Mouse (Mus musculus): ENCODE results near the gene Rbm8a. TPM values are rescaled to one million over a fixed set of nuclear protein-coding genes. Genes with fewer than 3 reads are reported as not detected.
"Not testable (repeated sequence)": the region's sequence is repeated elsewhere in the genome, so short reads cannot be mapped to it uniquely, and the experiment has no call there.

Gene Rbm8a
- total RNA-seq, 1 experiment from 2014 or later: 82.9 TPM

DNA sequence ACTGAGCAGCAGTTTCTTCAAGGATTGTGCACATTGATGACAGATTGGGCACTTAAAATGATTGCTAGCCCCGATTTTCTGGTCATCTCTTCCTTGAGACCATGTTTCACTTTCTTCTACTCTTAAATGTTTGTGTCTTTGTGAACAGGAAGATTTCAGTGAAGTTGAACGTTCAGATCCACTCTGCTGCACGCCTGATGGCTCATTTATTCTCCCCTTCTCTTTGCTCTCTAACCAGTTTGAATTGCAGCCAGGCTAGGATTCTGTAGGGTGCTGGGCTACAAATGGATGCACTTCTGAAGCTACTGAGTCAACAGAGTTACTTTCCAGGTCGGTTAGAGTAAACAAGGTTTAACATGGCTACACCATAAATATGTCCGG is 27.0 kb upstream of the Rbm8a start:
- ATAC-seq (replicated peaks; ENCODE audit: low read depth, poor library complexity, severe bottlenecking): no peak

DNA sequence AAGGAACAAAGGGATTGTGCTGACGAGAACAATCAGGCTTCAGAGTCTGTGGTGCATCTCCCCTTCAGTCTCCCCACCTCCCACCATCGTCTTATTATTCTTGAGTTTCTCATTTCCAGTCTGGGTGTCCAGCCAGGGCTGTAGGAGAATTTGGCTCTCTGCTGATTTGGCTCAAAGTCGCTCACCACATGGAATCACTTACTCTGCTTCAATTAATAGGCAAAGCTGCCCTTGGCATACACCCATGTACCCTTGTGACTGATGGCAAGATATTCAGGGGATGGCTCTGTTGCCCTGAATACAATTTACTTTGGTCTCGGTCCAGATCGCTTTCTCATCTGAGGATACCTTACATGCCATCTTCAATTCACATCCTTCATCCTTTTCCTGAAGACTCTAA is 26.4 kb upstream of the Rbm8a start:
- no peak for ATAC-seq (replicated peaks; ENCODE audit: low read depth, poor library complexity, severe bottlenecking)

DNA sequence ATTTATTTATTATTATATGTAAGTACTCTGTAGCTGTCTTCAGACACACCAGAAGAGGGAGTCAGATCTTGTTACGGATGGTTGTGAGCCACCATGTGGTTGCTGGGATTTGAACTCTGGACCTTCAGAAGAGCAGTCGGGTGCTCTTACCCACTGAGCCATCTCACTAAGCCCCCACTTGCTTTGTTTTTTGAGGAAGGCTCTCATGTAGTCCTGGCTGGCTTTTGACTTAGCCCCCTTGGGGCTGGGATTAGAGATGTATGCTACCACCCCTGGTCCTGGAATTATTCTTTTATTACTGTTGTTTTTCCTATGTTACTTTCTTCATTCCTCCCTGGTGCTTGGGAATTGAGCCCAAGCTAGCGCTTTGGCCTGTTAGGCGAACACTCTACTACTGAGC is 23.7 kb upstream of the Rbm8a start:
- not testable (repeated sequence) for ATAC-seq (replicated peaks; ENCODE audit: low read depth, poor library complexity, severe bottlenecking)

DNA sequence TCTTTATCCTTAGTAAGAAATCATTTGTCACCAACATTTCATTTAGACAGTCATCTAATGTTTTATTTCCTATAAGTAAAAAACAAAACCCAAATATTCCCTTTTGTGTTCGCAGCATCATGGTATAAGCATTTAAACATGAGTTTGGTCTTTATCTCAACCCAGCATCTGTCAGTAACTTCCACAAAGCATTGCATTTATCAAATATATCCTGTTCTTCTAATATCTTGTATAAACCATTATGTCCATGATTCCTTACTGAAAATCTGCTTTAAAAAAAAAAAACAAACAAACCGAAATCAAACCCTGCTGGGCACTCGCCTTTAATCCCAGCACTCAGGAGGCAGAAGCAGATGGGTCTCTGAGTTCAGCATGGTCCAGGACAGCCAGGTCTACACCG is 23.1 kb upstream of the Rbm8a start:
- ATAC-seq (replicated peaks; ENCODE audit: low read depth, poor library complexity, severe bottlenecking): no peak

DNA sequence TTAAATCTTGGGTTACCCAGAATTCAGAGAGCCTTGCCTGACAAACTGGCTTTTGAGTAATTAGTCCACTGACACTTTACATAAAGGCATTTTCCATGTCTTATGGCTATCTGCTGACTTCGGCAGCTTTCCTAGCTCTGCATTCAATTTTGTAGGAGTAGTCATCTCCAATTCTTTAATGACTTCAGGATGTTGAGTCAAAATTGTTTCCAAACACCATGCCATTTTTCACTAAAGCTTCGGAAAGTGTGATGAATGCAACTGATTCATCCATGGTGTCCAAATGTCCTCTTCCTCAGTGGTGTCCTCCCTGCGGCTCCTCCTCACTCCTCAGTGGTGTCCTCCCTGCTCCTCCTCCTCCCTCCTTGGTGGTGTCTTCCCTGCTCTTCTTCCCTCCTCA is 11.8 kb upstream of the Rbm8a start:
- no peak for ATAC-seq (replicated peaks; ENCODE audit: low read depth, poor library complexity, severe bottlenecking)

DNA sequence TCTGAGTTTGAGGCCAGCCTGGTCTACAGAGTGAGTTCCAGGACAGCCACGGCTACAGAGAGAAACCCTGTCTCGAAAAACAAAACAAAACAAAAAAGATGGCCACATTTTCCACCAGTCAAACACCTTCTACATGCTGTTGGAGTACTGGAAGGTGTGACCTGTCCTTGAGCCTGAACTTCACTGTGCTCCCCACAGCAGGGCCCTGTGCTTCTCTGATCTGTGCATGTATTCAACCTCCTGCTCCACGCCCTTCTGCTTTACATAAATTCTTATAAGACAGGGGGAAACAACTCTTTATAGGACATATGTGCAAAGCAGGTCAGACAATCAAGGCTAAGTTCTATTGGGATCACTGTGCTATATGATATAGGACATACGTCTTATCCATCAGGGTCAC is 6.5 kb upstream of the Rbm8a start:
- no peak for ATAC-seq (replicated peaks; ENCODE audit: low read depth, poor library complexity, severe bottlenecking)

DNA sequence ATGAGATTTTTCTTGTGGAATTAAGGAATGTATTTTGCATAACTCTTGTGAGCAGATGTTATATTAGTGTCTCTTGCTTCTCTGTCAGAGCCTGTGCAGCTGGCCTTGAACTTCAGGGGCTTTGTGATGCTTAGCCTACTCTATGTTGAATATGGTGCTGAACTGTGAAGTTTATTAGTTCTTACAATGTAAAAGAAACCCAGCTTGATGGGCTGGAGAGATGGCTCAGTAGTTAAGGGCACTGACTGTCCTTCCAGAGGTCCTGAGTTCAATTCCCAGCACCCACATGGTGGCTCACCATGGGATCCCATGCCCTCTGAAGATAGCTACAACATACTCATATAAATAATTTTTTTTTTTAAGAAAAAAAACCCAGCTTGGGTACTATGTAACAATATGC is 2.3 kb downstream of the Rbm8a start:
- ATAC-seq (replicated peaks; ENCODE audit: low read depth, poor library complexity, severe bottlenecking): no peak

DNA sequence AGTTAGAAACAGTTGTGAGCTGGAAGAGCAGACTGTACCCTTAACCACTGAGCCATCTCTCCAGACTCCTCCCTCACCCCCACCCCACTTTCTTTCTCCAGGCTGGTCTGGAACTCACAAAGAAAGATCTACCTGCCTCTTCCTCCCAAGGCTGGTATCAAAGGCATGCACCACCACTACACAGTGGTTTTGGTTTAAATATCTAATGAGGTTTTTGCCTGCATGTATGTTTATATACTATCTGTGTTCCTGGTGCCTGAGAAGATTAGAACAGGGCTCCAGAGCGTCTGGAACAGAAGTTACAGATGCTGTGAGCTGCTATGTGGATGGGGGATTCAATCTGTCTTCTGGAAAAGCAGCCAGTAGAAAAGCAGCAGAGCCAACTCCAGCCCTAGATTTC is 4.3 kb downstream of the Rbm8a start:
- ATAC-seq (replicated peaks; ENCODE audit: low read depth, poor library complexity, severe bottlenecking): no peak

DNA sequence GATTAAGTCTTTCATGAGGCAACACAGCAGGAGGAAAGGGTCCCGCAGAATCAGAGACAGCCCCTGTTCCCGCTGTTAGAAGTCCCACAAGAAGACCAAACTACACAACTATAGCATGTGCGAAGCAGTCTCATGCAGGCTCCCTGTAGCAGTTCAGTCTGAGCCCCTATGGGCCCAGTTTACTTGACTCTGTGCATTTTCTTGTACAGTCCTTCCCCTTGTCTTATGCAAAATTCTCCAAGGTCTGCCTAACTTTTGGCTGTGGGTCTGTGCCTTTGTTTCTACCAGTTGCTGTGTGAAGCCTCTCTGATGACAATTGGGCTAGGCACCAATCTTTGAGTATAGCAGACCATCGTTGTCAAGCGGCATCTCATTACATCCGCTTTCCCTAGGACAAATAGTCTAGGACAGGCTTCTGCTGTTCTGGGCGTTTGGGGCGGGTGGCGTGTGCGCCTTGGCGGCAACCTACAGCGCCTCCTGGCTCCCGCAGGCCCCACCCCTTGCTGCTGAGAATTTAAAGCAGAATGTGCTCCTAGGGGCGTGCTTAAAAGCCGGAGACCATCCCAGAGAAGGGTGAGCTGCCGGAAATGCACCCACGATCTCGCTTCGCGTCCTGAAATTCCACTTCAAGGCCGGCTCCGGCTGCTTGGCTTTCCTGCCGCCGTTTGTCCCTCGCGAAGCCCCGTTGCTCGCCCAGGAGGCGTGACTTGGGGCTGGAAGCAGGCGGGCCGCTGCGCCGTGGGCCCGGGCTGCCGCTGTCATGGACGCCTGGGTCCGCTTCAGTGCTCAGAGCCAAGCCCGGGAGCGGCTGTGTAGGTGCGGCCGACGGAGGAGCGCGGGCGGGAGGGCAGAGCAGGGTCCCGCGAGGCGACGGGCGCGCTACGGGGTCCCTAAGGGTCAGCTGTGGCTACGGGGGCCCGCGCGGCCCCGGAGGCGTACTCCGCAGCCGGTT is 5.5 kb downstream of the Rbm8a start, which contains the start of the genes Pex11b and Gm42957:
Pex11b (plus strand) TSS at position 449 of the 952 bp plus-strand sequence.
Gm42957 (plus strand) TSS at position 547 of the 952 bp plus-strand sequence.
- peak; percentile 91 for ATAC-seq (replicated peaks; ENCODE audit: low read depth, poor library complexity, severe bottlenecking)

DNA sequence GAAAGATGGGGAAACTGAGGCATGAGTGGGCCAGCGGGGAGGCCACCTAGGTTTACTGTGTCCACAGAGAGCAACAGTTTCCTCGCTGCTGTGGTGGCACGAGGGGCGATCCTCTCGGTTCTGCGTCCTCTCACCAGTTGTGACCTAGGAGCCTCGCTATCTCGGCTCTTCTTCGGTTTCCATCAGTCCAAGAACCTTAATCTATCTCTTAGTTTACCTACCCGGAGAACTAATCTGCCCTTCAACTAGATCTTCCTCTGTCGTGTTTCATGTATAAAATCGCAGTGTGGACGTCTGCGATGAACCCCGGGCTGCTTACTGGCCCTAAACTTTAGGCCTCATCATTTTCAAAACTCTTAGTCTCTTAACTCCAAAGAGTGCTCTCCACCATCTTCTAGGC is 6.2 kb downstream of the Rbm8a start:
- ATAC-seq (replicated peaks; ENCODE audit: low read depth, poor library complexity, severe bottlenecking): no peak

DNA sequence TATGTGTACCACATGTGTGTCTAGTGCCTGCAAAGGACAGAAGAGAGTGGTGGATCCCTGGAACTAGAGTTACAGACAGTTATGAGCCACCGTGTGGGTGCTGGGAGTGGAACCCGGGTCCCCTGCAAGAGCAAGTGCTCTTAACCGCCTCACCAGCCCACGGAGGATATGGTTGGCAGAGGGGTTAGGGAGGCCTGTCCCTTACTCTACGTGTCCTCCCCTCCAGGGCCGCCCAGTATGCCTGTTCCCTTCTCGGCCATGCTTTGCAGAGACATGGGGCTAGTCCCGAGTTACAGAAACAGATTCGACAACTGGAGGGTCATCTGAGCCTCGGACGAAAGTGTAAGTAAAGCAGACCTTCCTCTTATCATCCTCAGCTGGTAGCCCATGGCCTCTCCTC is 6.7 kb downstream of the Rbm8a start:
- no peak for ATAC-seq (replicated peaks; ENCODE audit: low read depth, poor library complexity, severe bottlenecking)

DNA sequence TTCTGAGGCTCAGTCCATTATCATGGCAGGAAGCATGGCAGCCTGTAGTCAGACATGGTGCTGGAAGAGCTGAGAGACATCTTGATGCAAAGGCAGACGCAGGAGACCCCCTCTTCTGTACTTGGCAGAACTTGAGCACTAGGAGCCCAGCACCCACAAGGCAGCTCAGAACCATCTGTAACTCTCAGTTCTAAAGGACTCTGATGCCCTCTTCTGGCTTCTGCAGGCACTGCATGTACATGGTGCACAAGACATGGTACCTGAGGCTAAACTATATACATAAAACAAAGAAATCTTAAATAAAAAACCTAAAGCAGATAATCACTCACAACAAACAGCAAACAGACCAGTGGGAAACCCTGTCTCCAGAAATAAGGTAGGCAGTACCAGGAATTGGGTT is 9.5 kb downstream of the Rbm8a start:
- peak; percentile 65 for ATAC-seq (replicated peaks; ENCODE audit: low read depth, poor library complexity, severe bottlenecking)

DNA sequence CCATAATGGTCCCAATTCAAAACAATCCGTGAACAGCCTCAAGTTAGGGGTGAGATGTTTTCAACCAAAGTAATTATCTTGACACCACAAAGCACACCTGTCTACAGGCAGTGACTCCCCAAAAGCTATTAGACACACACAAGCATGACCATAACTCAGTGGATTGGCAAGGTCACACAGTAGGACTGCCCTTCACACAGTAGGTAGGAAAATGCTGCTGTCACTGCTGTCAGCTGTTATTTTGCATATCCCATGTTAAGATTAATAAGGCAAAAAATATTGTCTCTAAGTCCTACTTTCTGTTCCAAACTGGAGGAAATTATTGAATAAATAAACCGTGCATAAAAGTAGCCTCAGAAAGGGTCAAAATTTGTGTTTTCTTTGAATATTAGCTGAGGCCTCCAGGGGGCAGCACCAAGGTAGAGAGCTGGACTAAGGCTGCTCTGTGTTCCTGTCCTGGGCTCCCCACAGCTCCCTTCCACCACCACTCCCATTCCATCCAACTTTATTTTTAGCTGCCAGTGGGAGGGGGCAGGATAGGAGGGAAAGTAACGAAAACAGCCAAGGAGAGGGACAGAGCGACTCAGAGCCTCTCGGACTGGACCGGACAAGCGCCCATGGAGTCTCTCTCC is 15.4 kb downstream of the Rbm8a start, which contains the start of gene Itga10:
Itga10 (plus strand) TSS at position 567 of the 632 bp plus-strand sequence.
- ATAC-seq (replicated peaks; ENCODE audit: low read depth, poor library complexity, severe bottlenecking): peak; percentile 54; the same call in 1 of the 2 replicates

DNA sequence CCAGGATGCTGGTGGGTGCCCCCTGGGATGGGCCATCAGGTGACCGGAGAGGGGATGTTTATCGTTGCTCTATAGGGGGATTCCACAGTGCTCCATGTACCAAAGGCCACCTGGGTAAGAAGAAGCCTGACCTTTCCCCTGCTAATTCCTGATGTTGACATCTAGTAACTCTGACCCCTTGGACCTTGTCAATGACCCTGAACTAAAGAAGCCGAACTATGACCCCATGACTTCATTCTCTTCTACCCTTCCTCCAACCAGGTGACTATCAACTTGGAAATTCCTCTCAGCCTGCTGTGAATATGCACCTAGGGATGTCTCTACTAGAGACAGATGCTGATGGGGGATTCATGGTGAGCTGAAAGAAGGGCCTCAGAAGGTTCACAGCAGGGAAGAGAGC is 17.6 kb downstream of the Rbm8a start:
- no peak for ATAC-seq (replicated peaks; ENCODE audit: low read depth, poor library complexity, severe bottlenecking)

DNA sequence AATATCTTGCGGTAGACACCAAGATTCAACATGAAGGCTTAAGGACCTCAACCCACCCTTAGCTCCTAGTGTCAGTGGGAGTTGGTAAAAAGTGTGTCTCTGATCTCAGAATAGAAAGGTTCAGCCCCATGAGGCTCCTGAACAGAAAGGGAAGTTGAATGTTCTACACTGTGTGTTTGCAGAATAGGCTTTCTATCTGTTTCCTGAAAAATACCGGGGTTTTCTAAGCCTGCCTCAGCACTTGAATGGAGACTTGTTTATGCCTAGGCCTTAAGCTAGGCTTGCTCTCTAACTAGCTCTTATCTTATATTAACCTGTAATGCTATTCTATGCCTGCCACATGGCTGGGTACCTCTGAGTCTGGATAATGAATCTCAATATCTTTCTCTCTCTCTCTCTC is 31.2 kb downstream of the Rbm8a start:
- peak; percentile 41 for ATAC-seq (replicated peaks; ENCODE audit: low read depth, poor library complexity, severe bottlenecking)

DNA sequence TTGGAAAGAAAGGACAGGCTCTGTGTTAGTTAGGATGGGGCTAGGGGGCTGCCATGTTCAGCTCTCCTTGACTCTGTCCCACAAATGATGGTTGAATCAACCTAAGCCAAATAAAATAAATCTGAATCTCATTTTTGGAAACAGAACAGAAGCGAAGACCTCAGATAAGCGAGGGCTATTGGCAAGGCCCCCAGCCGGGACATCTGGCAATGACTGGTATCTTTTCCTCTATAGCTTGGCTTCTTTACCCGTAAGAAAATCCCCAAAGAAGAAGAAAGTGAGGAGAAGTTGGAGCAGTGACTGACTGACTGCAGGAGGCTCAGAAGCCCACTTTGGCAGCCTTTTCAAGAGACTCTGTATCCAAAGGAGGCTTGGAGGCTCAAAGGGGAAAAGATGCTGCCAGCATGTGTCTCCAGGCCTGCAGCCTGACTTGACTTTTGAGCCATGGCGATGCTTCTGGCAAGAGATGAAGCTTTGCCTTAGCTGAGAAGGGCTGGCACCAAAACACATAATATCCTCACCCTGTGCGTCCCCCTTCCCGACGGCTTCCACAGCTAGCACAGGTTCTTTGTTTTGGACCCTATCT is 33.1 kb downstream of the Rbm8a start:
- no peak for ATAC-seq (replicated peaks; ENCODE audit: low read depth, poor library complexity, severe bottlenecking)

DNA sequence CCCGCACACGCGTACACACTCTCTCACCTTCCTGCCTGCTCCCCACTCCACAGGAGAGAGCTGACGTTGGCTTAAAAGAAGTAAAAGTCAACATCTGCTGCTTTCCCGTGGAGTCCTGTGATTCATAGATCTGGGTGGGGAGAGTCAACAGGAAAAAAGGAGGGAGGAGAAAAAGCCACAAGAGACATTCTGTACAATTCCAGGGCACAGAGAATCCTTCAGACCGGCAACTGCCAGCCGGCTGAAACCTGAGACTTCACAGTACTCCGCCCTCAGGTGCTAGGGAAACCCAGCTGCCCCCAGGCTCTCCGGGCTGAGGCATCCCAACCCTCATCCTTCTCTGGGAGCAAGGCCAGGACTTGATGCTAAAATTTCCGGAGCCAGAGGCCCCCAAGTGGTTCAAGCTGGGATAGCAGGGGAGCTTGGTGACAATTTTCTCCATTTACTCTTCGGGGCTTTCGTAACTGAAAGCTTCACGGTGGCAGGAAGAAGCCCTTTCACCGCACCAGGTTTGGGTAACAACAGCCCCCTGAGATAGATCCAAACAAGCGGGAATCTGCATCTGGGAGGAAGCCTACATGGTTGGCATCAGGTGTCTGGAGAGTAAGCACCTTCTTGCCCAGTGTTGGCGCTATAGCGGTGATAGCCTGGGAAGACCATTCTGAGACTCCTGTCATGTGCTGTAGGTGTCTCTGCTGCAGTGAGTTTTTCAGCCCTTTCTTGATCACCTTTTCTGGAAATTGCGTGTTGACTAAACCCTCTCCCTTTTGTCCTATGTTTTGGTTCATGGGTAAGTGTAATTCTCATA is 33.9 kb downstream of the Rbm8a start:
- peak; percentile 86 for ATAC-seq (replicated peaks; ENCODE audit: low read depth, poor library complexity, severe bottlenecking)

DNA sequence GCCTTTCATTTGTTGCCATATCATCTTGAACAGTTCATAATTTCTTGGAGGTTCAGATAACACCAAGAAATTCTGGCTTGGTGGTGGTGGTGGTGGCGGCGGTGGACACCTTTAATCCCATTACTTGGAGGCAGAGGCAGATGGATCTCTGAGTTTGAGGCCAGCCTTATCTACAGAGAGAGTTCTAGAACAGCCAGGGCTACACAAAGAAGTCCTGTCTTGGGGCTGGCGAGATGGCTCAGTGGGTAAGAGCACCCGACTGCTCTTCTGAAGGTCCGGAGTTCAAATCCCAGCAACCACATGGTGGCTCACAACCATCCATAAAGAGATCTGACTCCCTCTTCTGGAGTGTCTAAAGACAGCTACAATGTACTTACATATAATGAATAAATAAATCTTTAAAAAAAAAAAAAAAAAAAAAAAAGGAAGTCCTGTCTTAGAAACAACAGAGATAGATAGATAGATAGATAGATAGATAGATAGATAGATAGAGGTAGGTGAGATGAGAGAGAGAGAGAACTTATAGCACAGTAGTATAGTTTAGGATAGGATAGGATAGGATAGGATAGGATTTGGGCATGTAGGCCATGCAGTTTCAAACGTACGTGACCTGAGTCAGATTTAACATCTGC is 36.1 kb downstream of the Rbm8a start:
- ATAC-seq (replicated peaks; ENCODE audit: low read depth, poor library complexity, severe bottlenecking): not testable (repeated sequence)

DNA sequence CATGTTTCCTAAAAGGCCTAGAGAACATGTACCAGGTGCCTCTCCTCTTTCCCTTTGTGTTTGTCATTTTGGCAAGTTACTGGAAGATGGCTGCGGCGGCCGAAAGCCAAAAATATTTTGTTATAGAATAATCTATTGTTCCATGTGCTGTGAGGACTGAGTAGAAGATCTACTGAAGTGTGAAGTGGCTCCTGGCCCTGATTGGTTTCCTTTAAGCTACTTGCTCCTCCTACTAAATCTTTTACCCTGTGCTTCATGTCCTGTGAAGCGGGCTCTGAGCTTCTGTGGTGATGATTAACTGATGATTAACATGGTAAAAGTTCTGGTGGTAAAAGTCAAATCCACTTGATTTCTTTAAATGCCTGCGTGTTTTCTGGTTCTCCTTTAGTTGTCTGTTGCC is 37.2 kb downstream of the Rbm8a start:
- ATAC-seq (replicated peaks; ENCODE audit: low read depth, poor library complexity, severe bottlenecking): no peak

DNA sequence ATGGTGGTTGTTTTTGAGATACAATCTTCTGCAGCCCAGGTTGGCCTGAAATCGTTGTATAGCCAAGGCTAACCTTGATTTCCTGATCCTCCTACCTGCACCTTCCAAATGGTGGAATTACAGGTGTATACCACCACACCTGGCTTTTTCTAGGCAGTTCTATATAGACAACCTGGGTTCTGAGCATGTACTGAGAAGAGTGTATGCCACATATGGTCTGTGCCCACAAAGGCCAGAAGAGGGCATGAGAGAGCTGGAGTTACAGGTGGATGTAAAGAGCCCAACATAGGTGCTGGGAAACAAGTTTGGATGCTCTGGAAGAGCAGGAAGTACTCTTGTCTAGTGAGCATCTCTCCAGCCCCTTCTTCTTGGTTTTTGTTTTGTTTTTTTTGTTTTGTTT is 37.6 kb downstream of the Rbm8a start:
- no peak for ATAC-seq (replicated peaks; ENCODE audit: low read depth, poor library complexity, severe bottlenecking)

All from common myeloid progenitor, adult 5-6 weeks (primary cell).